Mouse (Mus musculus): ENCODE results near the gene Pkp4.

Gene Pkp4

GRCm38 (mm10) chr2:59160605-59160963, at the start of gene Pkp4, which contains the start of gene Ccdc148:
Gene Pkp4 (plus strand): TSS chr2:59160850.
Gene Ccdc148 (minus strand): TSS chr2:59160683.
- peak; percentile 93 for DNase-seq (ENCODE audit: low spot score)

DNA sequence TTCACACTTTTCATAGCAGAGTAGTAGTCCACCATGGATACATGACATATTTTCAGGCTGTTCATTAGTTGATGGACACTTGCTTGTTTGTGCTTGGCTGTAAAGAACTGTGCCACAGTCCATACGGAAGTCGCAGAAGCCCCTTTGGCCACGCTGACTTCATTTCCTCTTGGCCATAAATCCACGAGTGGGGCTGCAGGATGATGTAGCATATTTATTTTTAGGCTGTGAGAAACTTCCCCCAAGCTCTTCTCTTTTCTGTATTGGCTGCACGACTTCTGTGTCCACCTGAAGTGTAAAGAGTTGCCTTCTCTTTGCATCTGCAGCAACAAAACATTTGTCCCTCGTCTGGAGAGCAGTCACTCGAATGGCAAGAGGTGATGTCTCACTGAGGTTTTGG, 31.6 kb upstream of the Pkp4 start:
- DNase-seq (ENCODE audit: low spot score) = no peak

DNA sequence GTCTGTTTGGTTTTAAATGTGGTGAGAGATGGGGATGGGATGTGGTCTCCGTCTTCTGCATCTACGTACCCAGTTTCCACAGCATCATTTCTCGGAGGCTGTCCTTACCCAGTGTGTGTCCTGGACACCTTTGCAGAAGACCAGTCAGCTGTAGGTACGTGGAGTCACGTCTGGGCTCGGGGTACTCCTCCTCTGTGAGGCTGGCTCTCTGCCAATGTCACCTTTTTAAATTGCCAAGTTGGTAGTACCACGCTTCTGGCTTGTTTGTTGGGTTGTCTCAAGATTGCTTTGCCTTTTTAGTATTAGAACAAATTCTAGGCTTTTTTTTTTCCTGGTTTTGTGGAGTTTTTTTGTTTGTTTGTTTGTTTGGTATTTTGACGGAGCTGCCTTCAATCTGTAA, 30.8 kb upstream of the Pkp4 start:
- no peak for DNase-seq (ENCODE audit: low spot score)

GRCm38 (mm10) chr2:59131044-59131443, 29.6 kb upstream of the Pkp4 start:
- DNase-seq (ENCODE audit: low spot score) = no peak

GRCm38 (mm10) chr2:59155428-59155827, 5.2 kb upstream of the Pkp4 start:
- no peak for DNase-seq (ENCODE audit: low spot score)

DNA sequence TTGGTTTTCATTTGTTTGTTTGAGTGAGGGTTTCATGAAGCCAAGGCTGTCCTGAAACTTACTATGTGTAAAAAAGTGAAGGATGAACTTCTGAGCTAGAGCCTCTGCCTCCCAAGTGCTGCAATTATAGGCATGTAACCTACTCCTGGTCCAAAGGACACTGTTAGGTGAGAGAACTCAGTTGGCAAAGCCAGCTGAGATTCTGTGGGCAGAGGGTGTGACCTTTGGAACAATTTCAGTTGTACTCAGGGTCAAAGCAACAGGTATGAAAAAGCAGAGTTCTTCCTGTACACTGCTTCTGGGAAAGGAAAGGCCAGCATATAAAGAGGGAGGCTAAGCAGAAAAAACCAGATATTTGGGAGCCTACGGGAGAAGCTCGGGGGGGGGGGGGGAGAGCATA, 2.5 kb upstream of the Pkp4 start:
- no peak for DNase-seq (ENCODE audit: low spot score)

DNA sequence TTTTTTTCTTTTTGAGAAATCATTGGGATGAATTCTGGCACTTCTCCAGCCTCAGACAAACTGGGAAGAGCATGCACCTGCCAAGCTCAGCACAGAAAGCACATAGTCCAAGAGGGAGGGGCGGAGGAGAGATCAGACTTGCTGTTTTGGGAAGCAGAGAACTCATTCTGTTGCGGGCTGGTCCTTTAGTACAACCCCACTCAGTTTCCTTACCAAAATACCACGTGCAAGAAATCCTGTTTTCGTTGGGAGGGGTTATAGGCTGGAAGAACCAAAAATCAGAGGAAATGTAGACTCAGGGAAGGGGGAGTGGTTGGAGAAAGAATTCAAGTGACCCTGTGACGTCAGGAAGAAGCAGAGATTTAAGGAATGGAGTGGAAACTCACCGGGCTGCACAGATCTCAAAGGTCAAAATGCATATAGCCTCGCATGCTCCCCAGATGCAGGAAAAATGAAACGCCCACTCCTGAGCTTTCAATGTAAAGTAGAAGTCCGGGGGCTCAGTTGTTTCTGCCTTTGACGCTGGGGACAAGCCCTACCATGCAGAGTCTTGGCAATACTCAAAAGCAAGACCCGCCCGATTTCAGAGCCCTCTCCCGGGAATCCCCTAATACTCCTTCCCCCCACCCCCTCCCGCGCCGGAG, 567 bp upstream of the Pkp4 start:
- DNase-seq (ENCODE audit: low spot score) = peak; percentile 47

DNA sequence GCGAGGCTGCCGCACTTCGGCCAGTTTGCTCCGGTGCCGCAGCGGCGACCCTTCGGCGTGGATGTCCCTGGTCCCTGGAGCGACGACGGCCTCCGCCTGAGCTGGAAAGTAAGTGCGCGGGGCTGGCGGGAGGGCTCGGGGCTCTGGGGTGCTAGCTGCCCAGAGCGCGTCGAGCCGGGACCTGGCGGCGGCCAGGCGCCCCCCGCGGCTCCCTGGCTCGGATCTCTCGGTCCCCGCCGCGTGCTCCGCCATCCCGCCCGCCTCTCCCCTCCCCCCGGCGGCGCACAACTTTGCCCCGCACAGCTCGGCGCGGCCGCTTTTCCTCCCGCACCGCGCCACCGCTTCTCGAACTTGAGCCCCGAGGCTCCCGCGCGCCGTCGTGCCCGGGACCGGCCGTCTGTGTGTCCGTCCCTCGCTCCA, 381 bp downstream of the Pkp4 start:
- DNase-seq (ENCODE audit: low spot score) = no peak

DNA sequence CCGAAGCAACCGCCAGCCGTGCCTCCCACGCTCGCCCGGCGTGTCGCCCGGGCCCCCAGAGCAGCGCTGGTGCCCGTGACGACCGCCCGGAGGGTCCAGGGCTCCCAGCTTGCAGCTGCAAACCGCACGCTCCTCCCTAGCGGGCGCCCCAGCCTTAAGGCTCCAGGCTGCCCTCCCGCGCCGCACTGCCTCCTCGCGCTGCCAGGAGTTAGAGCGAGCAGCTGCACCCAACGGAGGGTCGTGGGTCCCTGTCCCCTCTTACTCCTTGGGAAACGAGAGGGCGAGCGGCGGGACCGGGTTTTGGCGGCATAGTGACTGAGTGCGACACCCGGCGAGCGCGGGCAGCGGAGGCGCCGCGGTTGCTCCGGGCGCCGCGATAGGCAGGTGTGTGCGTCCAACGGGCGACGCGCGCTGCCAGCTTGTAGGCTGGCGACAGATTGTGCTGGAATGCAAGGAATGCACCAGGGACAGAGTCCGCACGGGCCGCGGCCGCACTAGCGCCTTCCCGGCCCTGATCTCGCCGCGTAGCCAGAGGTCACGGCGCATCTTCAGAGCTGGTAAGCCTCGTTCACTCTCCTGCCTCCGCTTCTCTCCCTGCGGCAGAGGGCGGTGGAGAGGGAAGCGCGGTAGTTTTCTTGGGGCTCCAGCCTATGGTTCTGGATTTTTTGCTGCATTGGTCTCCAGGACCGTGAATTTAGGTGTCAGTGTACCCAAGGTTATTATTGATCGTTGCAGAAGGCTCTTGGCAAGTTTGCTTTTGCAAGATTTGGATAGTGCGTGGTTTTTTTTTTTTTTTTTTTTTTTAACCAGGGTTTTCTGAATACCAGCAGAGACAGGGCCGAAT, 1.0 kb downstream of the Pkp4 start:
- DNase-seq (ENCODE audit: low spot score) = peak; percentile 57

DNA sequence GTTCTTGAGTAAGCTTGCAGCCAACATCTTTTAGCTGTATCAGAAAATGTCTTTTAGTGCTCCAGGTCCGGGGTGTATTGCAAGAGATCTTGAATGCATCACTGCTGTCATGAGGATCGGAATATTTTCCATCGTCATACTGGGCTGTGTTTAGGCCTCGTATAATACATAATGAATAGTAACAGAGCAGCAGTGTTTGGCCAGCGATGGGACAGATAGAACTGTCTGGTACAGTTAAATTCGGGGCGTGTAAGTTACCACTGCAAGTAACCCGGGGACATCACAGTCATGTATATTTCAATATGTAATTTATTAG, 1.6 kb downstream of the Pkp4 start:
- DNase-seq (ENCODE audit: low spot score) = no peak

GRCm38 (mm10) chr2:59166976-59167375, 6.3 kb downstream of the Pkp4 start:
- DNase-seq (ENCODE audit: low spot score) = no peak

DNA sequence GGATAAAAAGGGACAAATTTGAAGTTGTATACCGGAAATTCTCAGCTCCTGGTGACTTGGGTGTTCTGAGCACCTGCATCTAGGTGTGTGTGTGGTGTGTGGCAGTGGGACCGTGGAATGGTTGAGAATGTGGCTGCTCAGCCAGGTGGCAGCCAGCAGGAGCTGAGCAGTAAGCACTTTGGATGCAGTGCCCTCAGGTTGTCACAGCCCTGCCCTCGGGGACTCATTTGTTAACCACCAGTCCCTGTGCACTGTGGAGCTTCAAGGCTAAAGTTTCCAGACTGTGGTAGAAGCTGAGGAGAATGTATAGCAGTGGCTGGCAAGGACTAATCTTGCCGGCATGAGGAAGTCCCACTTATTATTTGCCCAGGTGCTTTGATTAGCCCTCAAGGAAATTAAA, 7.2 kb downstream of the Pkp4 start:
- no peak for DNase-seq (ENCODE audit: low spot score)

- no peak for DNase-seq (ENCODE audit: low spot score)
Observed at GRCm38 (mm10) chr2:59169572-59170207, 9.0 kb downstream of the Pkp4 start.

- DNase-seq (ENCODE audit: low spot score) = no peak
Observed at GRCm38 (mm10) chr2:59170208-59170589, 9.5 kb downstream of the Pkp4 start.

- no peak for DNase-seq (ENCODE audit: low spot score)
Observed at GRCm38 (mm10) chr2:59170593-59170992, 9.9 kb downstream of the Pkp4 start.

DNA sequence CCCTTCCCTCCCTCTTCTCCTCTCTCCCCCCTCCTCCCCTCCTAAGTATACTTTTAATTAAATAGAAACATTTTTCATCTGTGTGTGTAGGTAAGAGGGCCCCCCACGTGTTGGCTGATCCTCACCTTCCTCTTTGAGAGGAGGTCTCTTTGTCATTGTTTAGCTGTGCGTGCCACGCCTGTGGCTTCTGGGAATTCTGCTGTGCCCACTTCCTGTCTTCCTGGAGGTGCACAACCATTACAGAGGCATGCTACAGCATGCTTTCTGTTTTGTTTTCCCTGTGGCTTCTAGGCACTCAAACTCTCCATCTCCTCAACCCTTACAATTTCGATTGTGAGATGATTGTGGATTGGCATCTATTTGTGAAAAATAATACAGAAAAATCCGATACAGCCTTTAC, 10.9 kb downstream of the Pkp4 start:
- DNase-seq (ENCODE audit: low spot score) = no peak

DNA sequence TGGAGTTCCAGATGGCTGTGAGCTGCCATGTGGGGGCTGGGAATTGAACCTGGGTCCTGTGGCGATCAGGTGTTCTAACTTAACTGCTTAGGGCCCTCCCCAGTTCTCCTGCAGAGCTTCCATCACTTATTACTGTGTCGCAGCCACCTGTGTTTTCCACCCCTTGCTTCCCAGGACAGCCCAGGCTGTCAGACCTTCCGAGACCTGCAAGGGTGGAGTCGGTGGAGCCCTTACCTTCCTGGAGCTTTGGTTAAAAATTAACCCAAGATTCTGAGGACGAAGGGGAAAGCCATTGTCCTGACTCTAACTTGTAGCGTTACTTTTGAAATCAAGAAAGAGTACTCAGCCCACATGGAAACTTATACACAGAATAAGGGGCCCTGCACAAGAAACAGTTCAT, 15.3 kb downstream of the Pkp4 start:
- DNase-seq (ENCODE audit: low spot score) = no peak

DNA sequence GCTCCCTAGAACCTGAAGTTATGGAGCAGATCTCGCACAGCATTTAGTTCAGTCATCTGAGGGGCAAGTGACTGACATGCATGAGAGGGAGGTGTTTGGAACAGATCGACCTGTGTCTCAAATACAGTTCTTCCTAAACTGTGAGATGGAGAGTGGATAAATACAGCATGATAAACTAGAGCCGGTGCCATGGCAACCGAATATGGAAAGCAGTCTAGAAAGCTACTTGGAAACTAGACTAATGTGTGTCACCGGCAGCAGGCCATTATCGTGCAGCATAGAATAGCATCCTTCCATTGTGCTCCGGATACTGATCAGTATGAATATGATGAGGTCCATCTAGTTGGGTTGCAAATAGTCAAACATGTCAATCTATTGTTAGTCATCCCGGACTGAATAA, 17.5 kb downstream of the Pkp4 start:
- no peak for DNase-seq (ENCODE audit: low spot score)

GRCm38 (mm10) chr2:59178960-59179359, 18.3 kb downstream of the Pkp4 start:
- no peak for DNase-seq (ENCODE audit: low spot score)

GRCm38 (mm10) chr2:59179487-59179886, 18.8 kb downstream of the Pkp4 start:
- no peak for DNase-seq (ENCODE audit: low spot score)

GRCm38 (mm10) chr2:59181321-59182113, 20.9 kb downstream of the Pkp4 start:
- no peak for DNase-seq (ENCODE audit: low spot score)

- DNase-seq (ENCODE audit: low spot score) = no peak
Observed at GRCm38 (mm10) chr2:59183541-59183940, 22.9 kb downstream of the Pkp4 start.
